Mouse (Mus musculus) cerebellum, adult 2 months (tissue): ENCODE results near the gene Lcorl.

Source experiments
- CTCF ChIP-seq: fragments of 200-500 bp; IDR thresholded peaks from 2 replicates; pipeline ENCODE4 v1.5.1; 2011; ENCODE audit warnings: low read depth, mild to moderate bottlenecking, control low read depth, low read length, moderate library complexity, borderline replicate concordance; ENCODE audit not compliant: insufficient read depth
- POLR2A ChIP-seq: fragments of 200-500 bp; IDR thresholded peaks from 2 replicates; pipeline ENCODE4 v1.6.1; 2011; ENCODE audit warnings: low read length, control low read depth, borderline replicate concordance; ENCODE audit not compliant: insufficient read depth

- TF ChIP-seq CTCF (no peak), POLR2A (no peak)
These were observed 953 bp upstream of the Lcorl start for GRCm38 (mm10) chr5:45858368-45858767.
